Mouse (Mus musculus) retina, adult 2 months (tissue): Measurements from ENCODE around the gene Vmn2r10.
"Not testable (repeated sequence)": the region's sequence is repeated elsewhere in the genome, so short reads cannot be mapped to it uniquely, and the experiment has no call there.

Experiments used
- DNase-seq: peaks from one replicate; pipeline ENCODE4 v3.0.0-alpha.2; 2012; ENCODE audit warnings: low read depth, low spot score

Gene Vmn2r10

DNA sequence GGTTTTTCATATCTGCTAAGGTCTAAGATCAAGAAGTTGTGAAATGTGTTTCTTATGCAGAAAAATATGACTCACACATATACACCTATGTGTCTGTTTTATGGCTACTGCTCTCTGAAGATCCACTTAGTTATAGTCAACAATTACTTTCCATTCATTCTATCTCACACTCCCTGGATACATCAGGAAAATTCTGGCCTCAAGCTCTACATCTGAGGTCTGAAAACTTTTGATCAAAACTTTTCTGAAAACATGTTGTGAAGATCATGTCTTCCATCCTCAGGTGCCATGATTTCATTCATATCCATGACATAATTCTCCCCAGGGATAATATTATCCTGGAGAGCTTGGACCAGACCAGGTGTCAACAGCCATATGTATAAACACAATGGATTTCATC is at the start of gene Vmn2r10:
Gene Vmn2r10 (minus strand): TSS at position 101 of the 400 bp plus-strand sequence.
- not testable (repeated sequence) for DNase-seq

DNA sequence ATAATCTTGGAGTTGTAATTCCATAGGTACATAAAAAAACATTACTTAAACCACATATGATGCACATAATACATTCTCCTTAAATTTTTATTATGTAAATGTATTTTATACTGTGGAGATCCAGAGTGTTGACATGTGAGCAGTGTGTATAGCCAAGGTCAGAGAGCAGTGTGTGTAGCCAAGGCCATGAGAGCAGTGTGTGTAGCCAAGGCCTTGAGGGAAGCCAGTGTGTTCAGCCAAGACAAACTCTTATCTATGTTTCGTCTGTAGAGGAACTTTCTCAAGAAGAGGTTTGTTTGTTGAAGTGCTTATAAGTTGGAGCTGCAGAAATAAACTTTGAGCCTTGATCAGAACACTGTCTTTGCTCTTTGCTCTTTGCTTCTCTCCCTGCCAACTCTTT is 49.0 kb upstream of the Vmn2r10 start:
- no peak for DNase-seq

DNA sequence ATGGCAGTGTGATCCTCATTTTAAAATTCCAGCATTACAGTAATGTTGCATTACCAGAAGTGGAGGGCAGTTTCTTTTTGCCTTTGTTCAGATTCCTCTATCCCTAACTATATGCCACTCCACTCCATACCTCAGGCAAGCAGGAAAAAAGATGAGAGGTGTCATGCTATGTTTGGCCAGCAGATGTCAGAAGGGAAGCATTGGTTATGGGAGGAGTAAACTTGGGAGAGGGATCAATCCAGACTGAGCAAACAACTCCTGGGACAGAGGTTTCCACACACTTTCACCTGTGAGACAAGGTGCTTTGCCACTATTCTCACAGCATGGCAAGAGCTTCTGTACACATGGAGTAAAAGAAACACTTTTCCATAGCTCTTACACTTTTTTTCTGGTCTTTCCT is 26.3 kb upstream of the Vmn2r10 start:
- no peak for DNase-seq

DNA sequence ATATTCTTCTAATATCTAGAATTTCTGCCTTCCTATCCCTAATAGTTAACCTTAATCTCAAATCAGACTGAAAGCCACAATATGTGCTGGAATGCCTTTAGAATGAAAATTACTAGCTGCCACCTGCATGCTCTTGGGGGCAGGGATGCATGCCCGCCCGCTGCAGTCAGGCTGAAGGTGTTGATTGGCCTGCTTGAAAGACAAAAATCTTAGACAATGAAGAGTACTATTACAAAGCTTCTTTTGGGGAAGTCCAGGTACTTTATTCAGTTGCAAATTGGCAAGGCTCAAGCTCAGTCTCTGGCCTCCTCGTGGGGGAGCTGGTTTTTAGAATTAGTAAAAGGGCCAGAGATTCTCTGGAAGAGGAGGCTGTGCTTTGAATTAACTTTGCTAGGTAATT is 17.4 kb downstream of the Vmn2r10 start:
- DNase-seq: no peak
